Mouse (Mus musculus) brain, embryonic 14.5 days (tissue): ENCODE measurements around the gene Zfp146.
"Not testable (repeated sequence)": the region's sequence is repeated elsewhere in the genome, so short reads cannot be mapped to it uniquely, and the experiment has no call there.

Experiments used
- CTCF ChIP-seq: fragments of 200-500 bp; IDR thresholded peaks from 2 replicates; pipeline ENCODE4 v1.5.1; 2012; ENCODE audit warnings: inconsistent platforms, mild to moderate bottlenecking, moderate library complexity, borderline replicate concordance; ENCODE audit not compliant: insufficient read depth, insufficient read length; ENCODE audit errors: extremely low read depth
- POLR2A ChIP-seq: fragments of 200-500 bp; IDR thresholded peaks from 2 replicates; pipeline ENCODE4 v1.6.1; 2012; ENCODE audit warnings: mild to moderate bottlenecking, inconsistent platforms, borderline replicate concordance; ENCODE audit not compliant: poor library complexity, insufficient read depth, insufficient read length, severe bottlenecking; ENCODE audit errors: extremely low read depth

DNA sequence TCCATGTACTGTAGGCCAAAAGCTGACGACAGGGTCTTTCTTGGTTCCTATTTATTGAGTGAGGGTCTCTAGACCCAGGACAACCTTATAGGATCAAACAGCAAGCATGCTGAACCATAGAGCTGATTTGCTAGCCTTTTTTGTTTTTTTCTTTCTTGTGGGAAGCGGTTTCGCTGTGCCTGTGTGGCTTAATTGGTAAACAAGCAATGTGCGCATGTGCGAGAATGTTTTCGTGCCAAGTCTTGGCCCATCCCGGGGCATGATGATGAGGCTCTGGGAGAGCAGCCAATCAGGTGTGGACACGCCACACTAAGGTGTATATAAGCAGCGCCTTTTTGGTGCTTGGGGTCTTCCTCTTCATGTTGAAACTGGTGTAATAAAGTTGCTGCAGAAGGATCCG, 12.4 kb upstream of the Zfp146 start:
- not testable (repeated sequence) for TF ChIP-seq CTCF, POLR2A
